Mouse (Mus musculus) thymus, adult 2 months (tissue): ENCODE data around the gene Erv3. TPM values are rescaled to one million over a fixed set of nuclear protein-coding genes. Genes with fewer than 3 reads are reported as not detected.

Source experiments
- DNase-seq: peaks from one replicate; pipeline ENCODE4 v3.0.0; 2021
- H3K27ac ChIP-seq: fragments of 200-500 bp; 2 replicates; pipeline ENCODE4 v1.5.1; 2012; ENCODE audit warnings: low read length, control low read depth; ENCODE audit not compliant: control insufficient read depth, insufficient read depth
- H3K27me3 ChIP-seq: fragments of 200-500 bp; 2 replicates; pipeline ENCODE4 v1.6.1; 2012; ENCODE audit warnings: mild to moderate bottlenecking, low read length, moderate library complexity, mixed read lengths; ENCODE audit not compliant: control insufficient read depth, insufficient read depth
- H3K36me3 ChIP-seq: fragments of 200-500 bp; 2 replicates; pipeline ENCODE4 v1.6.1; 2012; ENCODE audit warnings: mild to moderate bottlenecking, low read length, moderate library complexity; ENCODE audit not compliant: control insufficient read depth, insufficient read depth
- H3K4me1 ChIP-seq: fragments of 200-500 bp; replicated peaks from 2 replicates; pipeline ENCODE4 v1.6.1; 2012; ENCODE audit warnings: low read length; ENCODE audit not compliant: control insufficient read depth, insufficient read depth
- H3K4me3 ChIP-seq: fragments of 200-500 bp; 2 replicates; pipeline ENCODE4 v1.5.1; 2012; ENCODE audit warnings: mild to moderate bottlenecking, low read length, control low read depth, moderate library complexity; ENCODE audit not compliant: control insufficient read depth, insufficient read depth
- CTCF ChIP-seq: fragments of 200-500 bp; IDR thresholded peaks from 2 replicates; pipeline ENCODE4 v1.5.1; 2012; ENCODE audit warnings: mild to moderate bottlenecking, control low read depth, low read length, moderate library complexity, borderline replicate concordance; ENCODE audit not compliant: control insufficient read depth, poor library complexity, insufficient read depth; ENCODE audit errors: extremely low read depth
- POLR2A ChIP-seq: fragments of 200-500 bp; IDR thresholded peaks from 2 replicates; pipeline ENCODE4 v1.6.1; 2012; ENCODE audit warnings: mild to moderate bottlenecking, low read length, control low read depth, moderate library complexity; ENCODE audit not compliant: control insufficient read depth, poor library complexity, insufficient read depth; ENCODE audit errors: extremely low read depth
- WGBS: fragments of 180-500 bp; shearing (Covaris S2); methylation state at CpG from one replicate; pipeline ENCODE4 v1.1.7; 2018; 5-methylcytosine and 5-hydroxymethylcytosine counted together
- polyA plus RNA-seq: library from polyadenylated mRNA; depleted of rRNA; stranded (reverse); fragments of >200 nt; gene quantifications from 2 replicates; pipeline ENCODE4 v1.2.3, GENCODE M21; 2012

Gene Erv3
- polyA plus RNA-seq, 1 experiment, result 0.23 TPM

DNA sequence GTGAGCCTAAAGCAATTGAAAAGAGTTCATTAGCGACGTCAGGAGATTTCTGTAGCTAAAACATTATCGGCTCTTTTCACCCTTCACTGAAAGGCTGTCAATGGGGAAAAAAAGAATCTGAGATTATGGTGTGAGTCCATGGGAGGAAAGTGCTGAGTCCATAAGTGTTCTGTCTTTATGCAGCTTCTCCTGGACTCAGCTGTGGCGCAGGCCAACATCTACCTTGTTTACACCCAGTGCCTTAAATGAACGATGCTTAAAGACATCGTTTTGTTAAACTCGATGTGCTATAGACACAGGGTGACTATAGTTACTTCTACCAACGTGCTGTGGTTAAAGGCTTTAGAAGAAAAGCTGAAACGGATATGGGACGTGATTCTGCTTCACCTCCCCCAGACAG lies 45.2 kb downstream of the Erv3 start:
- no peaks in the 10 kb centered on the region for H3K36me3 ChIP-seq
- WGBS, result 88% methylated on average over 10 of the region's 10 CpGs
- no peak for DNase-seq
- no peak overlapping the region for H3K27ac ChIP-seq
- TF ChIP-seq CTCF (no peak), POLR2A (no peak)
- no peak overlapping the region for H3K4me3 ChIP-seq
- no peaks in the 10 kb centered on the region for H3K4me1 ChIP-seq
- H3K27me3 ChIP-seq, result no peaks in the 10 kb centered on the region

DNA sequence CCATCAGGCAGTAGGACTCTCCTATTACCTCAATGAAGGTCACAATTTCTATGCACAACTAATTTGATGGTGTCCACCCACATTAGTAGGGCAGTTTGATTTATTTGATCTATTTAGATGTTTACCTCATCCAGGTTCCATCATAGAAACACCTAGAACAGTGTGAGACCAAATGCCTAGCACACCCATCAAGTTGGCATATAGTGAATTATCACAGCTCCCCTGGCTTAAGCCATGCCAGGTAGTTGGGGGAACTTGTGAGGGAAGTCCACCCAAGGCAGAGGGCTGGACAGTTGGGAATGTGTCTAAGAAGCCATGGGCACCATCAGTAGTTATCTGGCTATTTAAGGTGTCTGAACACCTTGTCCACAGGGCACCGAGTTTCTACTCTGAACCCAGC lies 46.1 kb downstream of the Erv3 start:
- H3K4me1 ChIP-seq, result no peaks in the 10 kb centered on the region
- H3K27me3 ChIP-seq, result no peaks in the 10 kb centered on the region
- DNase-seq, result no peak
- no peak for TF ChIP-seq CTCF
- no peak for TF ChIP-seq POLR2A
- H3K36me3 ChIP-seq, result no peaks in the 10 kb centered on the region
- WGBS, result 68% methylated on average over 1 of the region's 1 CpGs
- no peak overlapping the region for H3K27ac ChIP-seq
- no peak overlapping the region for H3K4me3 ChIP-seq

DNA sequence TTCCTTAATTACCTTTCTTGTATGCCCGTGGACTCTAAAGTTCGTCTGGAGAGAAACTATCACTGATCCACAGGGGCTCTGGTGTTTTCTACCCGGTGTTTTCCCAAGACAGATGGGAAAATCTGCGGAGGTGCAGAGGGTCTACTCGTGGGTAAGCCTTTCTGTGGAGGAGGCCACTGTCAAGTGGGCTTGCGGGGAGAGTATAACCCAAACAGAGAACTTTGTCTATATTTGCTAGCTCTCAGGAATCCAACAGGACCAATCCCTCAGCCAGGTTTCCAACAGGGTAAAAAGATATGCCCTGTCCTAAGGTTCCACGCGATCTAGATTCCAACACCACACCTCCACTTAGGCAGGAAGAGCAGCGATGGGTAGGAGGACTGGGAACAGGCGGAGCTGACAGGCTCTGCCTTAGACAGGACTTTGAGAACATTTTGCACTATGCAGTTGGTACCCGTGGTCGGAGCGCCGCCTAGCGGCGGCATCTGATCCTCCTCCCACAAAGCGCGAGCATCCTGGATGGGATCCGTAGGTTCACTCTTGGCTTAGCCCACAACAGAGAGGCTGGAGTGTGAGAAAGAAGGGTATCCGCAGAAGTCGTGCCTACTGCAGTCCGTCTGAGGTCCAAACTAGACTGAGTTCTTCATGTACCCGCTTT lies 46.9 kb downstream of the Erv3 start:
- peak; percentile 19 for DNase-seq
- Histone ChIP-seq H3K27me3 (no peaks in the 10 kb centered on the region), H3K4me3 (no peak overlapping the region), H3K27ac (no peak overlapping the region), H3K36me3 (no peaks in the 10 kb centered on the region), H3K4me1 (no peaks in the 10 kb centered on the region)
- 21% methylated on average over 23 of the region's 23 CpGs for WGBS
- TF ChIP-seq CTCF, result peak; percentile 97
- TF ChIP-seq POLR2A, result no peak

DNA sequence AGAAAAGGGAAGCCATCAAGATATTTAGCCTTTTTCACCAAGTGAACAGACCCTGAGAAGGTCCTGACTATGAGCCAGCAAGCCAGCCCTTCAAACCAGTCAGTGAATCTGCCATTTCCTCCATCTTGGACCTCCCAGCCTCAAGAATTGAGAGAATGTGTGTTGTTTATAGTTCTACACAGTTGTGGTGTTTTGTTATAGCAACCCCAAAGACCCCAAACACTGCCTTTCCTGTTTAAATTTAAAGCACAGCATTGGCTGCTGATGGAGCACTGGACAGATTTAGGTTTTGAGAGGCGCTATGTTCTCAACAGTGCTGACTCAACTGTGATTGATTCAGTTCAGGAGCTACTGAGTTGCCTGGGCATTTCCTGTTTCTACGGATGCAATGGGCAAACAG lies 47.9 kb downstream of the Erv3 start:
- Histone ChIP-seq H3K36me3 (no peaks in the 10 kb centered on the region), H3K4me1 (no peaks in the 10 kb centered on the region), H3K4me3 (no peak overlapping the region), H3K27ac (no peak overlapping the region), H3K27me3 (no peaks in the 10 kb centered on the region)
- TF ChIP-seq CTCF (no peak), POLR2A (no peak)
- WGBS, result 75% methylated on average over 2 of the region's 2 CpGs
- no peak for DNase-seq

DNA sequence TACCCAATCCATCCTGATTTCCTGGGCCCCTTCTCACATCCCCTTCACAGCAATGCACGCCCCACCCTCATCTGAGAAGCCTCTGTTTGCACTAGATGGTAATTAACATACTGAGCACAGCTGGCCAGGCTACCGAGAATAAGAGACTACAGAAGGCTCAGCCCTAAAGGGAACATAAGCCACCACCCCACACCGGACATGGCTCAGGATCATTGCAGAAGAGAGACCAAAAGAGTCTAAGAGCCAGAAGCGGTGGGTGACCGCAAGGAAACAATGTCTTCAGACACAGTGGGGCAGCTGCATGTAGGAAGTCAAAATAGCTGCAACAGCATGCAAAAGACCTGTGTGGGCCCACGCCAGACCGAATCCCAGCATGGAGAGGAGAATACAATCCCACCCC lies 50.7 kb downstream of the Erv3 start:
- Histone ChIP-seq H3K27ac (no peak overlapping the region), H3K4me3 (no peak overlapping the region), H3K27me3 (no peaks in the 10 kb centered on the region), H3K4me1 (no peaks in the 10 kb centered on the region), H3K36me3 (no peaks in the 10 kb centered on the region)
- WGBS, result 18% methylated on average over 7 of the region's 7 CpGs
- no peak for DNase-seq
- TF ChIP-seq CTCF (no peak), POLR2A (no peak)

DNA sequence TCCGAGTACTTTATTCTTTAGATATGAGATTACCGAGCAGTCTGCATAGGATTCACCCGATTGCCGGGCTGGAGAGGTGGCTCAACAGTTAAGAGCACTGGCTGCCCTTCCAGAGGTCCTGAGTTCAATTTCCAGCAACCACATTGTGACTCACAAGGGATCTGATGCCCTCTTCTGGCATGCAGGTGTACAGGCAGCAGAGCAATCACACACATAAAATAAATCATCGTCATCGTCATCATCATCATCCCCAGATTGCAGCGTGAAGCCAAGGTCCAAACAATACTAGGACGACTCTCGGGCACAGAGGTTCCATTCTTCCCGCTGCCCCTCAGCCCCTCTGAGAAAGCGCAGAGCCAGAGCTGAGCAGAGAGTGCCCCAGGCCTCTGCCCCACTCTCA lies 51.9 kb downstream of the Erv3 start:
- no peak overlapping the region for H3K4me3 ChIP-seq
- TF ChIP-seq POLR2A, result no peak
- TF ChIP-seq CTCF, result no peak
- no peak overlapping the region for H3K27ac ChIP-seq
- no peaks in the 10 kb centered on the region for H3K27me3 ChIP-seq
- DNase-seq, result no peak
- 96% methylated on average over 11 of the region's 11 CpGs for WGBS
- no peaks in the 10 kb centered on the region for H3K36me3 ChIP-seq
- no peaks in the 10 kb centered on the region for H3K4me1 ChIP-seq

DNA sequence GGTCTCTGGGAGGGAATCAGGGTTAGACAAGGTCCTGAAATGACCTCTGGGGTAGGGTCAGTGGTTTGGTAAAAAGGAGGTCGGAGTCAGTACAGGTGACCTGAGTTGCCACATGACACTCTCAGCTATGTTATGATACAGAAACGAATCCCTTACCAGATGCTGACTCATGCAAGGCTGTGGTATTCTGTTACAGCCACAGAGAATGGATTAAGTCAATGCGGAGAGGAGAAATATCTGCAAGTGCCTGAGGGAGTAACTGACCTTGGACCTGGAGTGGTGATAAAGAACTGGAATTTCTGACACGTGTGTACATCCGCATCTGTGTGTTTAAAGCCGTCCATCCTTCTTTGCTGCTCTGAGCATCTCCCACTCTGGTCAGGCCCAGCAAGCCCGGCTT lies 52.7 kb downstream of the Erv3 start:
- WGBS, result 62% methylated on average over 7 of the region's 7 CpGs
- no peak for DNase-seq
- Histone ChIP-seq H3K36me3 (no peaks in the 10 kb centered on the region), H3K27ac (no peak overlapping the region), H3K27me3 (no peaks in the 10 kb centered on the region), H3K4me3 (no peak overlapping the region), H3K4me1 (no peaks in the 10 kb centered on the region)
- TF ChIP-seq CTCF (no peak), POLR2A (no peak)
